Mouse (Mus musculus): ENCODE data around the gene Rspo4. TPM values are rescaled to one million over a fixed set of nuclear protein-coding genes. Genes with fewer than 3 reads are reported as not detected.
A peak's percentile ranks its signal among the peaks of the same experiment; 100 is the strongest.

Rspo4 gene
- total RNA-seq, 1 experiment = 0.18 TPM

DNA sequence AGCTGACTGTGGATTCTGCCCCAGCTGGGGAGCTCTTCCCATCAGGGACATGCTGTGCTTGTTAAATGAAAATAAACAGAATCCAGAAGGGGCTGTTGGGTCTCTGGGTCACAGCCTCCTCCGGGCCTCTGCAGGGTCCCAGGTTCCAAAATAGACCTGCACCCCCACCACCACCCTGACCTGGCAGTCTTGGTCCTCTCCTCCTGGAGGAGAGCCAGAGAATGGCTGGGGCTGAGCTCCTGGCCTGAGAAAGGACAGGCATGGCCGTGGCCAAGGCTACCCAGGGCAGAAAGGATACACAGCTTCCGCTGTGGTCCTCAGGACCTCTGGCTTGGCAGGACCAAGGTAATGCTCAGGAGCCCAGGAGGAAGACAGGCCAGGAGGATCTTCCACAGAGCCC, 61.9 kb downstream of the Rspo4 start:
- no peak overlapping the region for H3K9ac ChIP-seq (ENCODE audit: insufficient read depth, low read depth, low read length, poor library complexity, severe bottlenecking)
- no peak for DNase-seq (ENCODE audit: low read depth, low spot score)
- no peak overlapping the region for H3K4me3 ChIP-seq (ENCODE audit: insufficient read depth in 1 of 2, low read depth in 1 of 2, low read length in 2 of 2, poor library complexity in 1 of 2, severe bottlenecking in 1 of 2)
- no peak overlapping the region for H3K27ac ChIP-seq (ENCODE audit: insufficient read depth, low read depth, low read length, poor library complexity, severe bottlenecking)
- no peaks in the 10 kb centered on the region for H3K9me3 ChIP-seq (ENCODE audit: control insufficient read depth, insufficient read depth, low read depth, low read length)
- no peaks in the 10 kb centered on the region for H3K4me1 ChIP-seq (ENCODE audit: control insufficient read depth in 2 of 2, insufficient read depth in 2 of 2, low read length in 2 of 2, poor library complexity in 1 of 2)
- H3K36me3 ChIP-seq (ENCODE audit: control insufficient read depth, insufficient read depth, low read length, poor library complexity, severe bottlenecking) = no peaks in the 10 kb centered on the region
- TF ChIP-seq ZNF384 (IDR thresholded peaks at IDR 0.05; ENCODE audit: low read depth, low read length) = no peak
- TF ChIP-seq ZC3H11A (IDR thresholded peaks at IDR 0.05; ENCODE audit: borderline replicate concordance, low read depth, low read length) = no peak
- TF ChIP-seq MAFK (IDR thresholded peaks at IDR 0.05; ENCODE audit: insufficient read depth, low read depth, low read length) = no peak
- TF ChIP-seq CHD2 (IDR thresholded peaks at IDR 0.05; ENCODE audit: low read depth, low read length) = no peak
- no peak for TF ChIP-seq HCFC1 (IDR thresholded peaks at IDR 0.05; ENCODE audit: borderline replicate concordance, insufficient read depth, low read length)
- in situ Hi-C loops (cut with MboI; ENCODE audit: low sequenced_read_pairs in 2 of 2, unreplicated experiment in 2 of 2) = no loop called here

DNA sequence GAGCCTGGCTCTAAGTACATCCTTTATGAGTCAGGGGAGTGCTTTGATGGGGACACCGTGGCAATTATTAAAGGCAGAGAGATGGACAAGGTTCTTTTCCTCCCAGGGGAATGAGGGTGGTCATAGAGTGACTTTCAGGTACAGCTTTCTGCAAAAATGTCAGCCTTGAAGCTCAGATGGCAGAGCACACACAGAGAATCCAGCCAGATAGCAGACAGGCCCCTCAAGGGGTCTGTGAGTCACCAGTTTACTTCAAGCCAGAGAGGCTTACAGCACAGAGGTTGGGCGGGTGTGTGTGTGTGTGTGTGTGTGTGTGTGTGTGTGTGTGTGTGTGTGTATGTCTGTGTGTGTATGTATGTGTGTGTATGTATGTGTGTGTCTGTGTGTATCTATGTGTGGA, 64.3 kb downstream of the Rspo4 start:
- TF ChIP-seq HCFC1 (IDR thresholded peaks at IDR 0.05; ENCODE audit: borderline replicate concordance, insufficient read depth, low read length) (no peak), MAFK (IDR thresholded peaks at IDR 0.05; ENCODE audit: insufficient read depth, low read depth, low read length) (no peak), ZC3H11A (IDR thresholded peaks at IDR 0.05; ENCODE audit: borderline replicate concordance, low read depth, low read length) (no peak), ZNF384 (IDR thresholded peaks at IDR 0.05; ENCODE audit: low read depth, low read length) (no peak), CHD2 (IDR thresholded peaks at IDR 0.05; ENCODE audit: low read depth, low read length) (no peak)
- Histone ChIP-seq H3K9ac (ENCODE audit: insufficient read depth, low read depth, low read length, poor library complexity, severe bottlenecking) (no peak overlapping the region), H3K27ac (ENCODE audit: insufficient read depth, low read depth, low read length, poor library complexity, severe bottlenecking) (no peak overlapping the region), H3K4me3 (ENCODE audit: insufficient read depth in 1 of 2, low read depth in 1 of 2, low read length in 2 of 2, poor library complexity in 1 of 2, severe bottlenecking in 1 of 2) (no peak overlapping the region), H3K4me1 (ENCODE audit: control insufficient read depth in 2 of 2, insufficient read depth in 2 of 2, low read length in 2 of 2, poor library complexity in 1 of 2) (peaks cover 0 to 3% of the 10 kb centered on the region in 2 experiments; a peak in 1 of 4 replicates), H3K9me3 (ENCODE audit: control insufficient read depth, insufficient read depth, low read depth, low read length) (no peaks in the 10 kb centered on the region), H3K36me3 (ENCODE audit: control insufficient read depth, insufficient read depth, low read length, poor library complexity, severe bottlenecking) (no peaks in the 10 kb centered on the region)
- in situ Hi-C loops (cut with MboI; ENCODE audit: low sequenced_read_pairs in 2 of 2, unreplicated experiment in 2 of 2) = no loop called here
- DNase-seq (ENCODE audit: low read depth, low spot score) = no peak

DNA sequence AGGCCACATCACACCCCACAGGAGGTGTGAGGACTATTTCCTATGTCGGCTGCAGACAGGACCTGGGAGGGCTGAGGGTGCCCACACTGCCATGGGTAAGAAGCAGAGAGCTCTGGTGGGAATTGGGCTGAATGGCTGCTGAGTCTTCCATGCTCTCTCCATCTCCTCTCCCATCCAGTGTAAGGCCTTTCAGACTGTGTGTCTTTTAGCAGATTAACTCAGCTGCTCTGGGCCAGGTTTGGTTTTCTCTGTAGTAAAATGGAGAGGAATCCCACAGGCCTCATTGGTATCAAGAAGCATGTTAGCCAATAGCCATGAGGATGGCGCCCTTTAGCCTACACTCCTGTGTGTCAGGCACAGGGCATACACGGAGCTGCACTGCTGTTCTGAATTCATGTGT, 66.7 kb downstream of the Rspo4 start:
- no peak for TF ChIP-seq ZNF384 (IDR thresholded peaks at IDR 0.05; ENCODE audit: low read depth, low read length)
- no peak for TF ChIP-seq MAFK (IDR thresholded peaks at IDR 0.05; ENCODE audit: insufficient read depth, low read depth, low read length)
- in situ Hi-C loops (cut with MboI; ENCODE audit: low sequenced_read_pairs in 2 of 2, unreplicated experiment in 2 of 2) = no loop called here
- H3K4me3 ChIP-seq (ENCODE audit: insufficient read depth in 1 of 2, low read depth in 1 of 2, low read length in 2 of 2, poor library complexity in 1 of 2, severe bottlenecking in 1 of 2) = no peak overlapping the region
- H3K9me3 ChIP-seq (ENCODE audit: control insufficient read depth, insufficient read depth, low read depth, low read length) = no peaks in the 10 kb centered on the region
- H3K9ac ChIP-seq (ENCODE audit: insufficient read depth, low read depth, low read length, poor library complexity, severe bottlenecking) = no peak overlapping the region
- peaks cover 0 to 3% of the 10 kb centered on the region in 2 experiments; a peak in 1 of 4 replicates for H3K4me1 ChIP-seq (ENCODE audit: control insufficient read depth in 2 of 2, insufficient read depth in 2 of 2, low read length in 2 of 2, poor library complexity in 1 of 2)
- H3K36me3 ChIP-seq (ENCODE audit: control insufficient read depth, insufficient read depth, low read length, poor library complexity, severe bottlenecking) = no peaks in the 10 kb centered on the region
- DNase-seq (ENCODE audit: low read depth, low spot score) = no peak
- H3K27ac ChIP-seq (ENCODE audit: insufficient read depth, low read depth, low read length, poor library complexity, severe bottlenecking) = no peak overlapping the region

DNA sequence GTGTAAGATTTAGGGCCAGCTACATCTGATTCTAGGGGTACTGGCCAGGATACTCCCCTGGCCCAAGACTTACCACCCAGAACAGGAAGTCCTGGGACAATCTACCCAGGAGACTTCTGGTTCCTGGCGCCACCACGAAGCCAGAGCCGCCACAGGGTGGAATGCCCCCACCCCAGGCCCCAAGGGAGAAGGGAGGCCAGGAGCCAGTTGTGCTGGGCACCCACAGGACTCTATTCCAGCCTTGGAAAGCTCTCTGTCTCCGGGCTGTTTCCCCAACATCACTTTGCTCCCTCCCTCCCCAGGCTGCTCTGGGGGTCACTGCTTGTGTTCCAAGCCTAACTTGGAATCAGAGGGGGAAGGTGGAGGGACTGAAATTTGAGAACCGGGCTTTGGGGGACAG, 67.8 kb downstream of the Rspo4 start:
- Histone ChIP-seq H3K36me3 (ENCODE audit: control insufficient read depth, insufficient read depth, low read length, poor library complexity, severe bottlenecking) (no peaks in the 10 kb centered on the region), H3K9ac (ENCODE audit: insufficient read depth, low read depth, low read length, poor library complexity, severe bottlenecking) (no peak overlapping the region), H3K9me3 (ENCODE audit: control insufficient read depth, insufficient read depth, low read depth, low read length) (no peaks in the 10 kb centered on the region), H3K27ac (ENCODE audit: insufficient read depth, low read depth, low read length, poor library complexity, severe bottlenecking) (no peak overlapping the region), H3K4me1 (ENCODE audit: control insufficient read depth in 2 of 2, insufficient read depth in 2 of 2, low read length in 2 of 2, poor library complexity in 1 of 2) (peaks cover 0 to 3% of the 10 kb centered on the region in 2 experiments; a peak in 1 of 4 replicates), H3K4me3 (ENCODE audit: insufficient read depth in 1 of 2, low read depth in 1 of 2, low read length in 2 of 2, poor library complexity in 1 of 2, severe bottlenecking in 1 of 2) (no peak overlapping the region)
- in situ Hi-C loops (cut with MboI; ENCODE audit: low sequenced_read_pairs in 2 of 2, unreplicated experiment in 2 of 2) = no loop called here
- no peak for DNase-seq (ENCODE audit: low read depth, low spot score)
- TF ChIP-seq CHD2 (IDR thresholded peaks at IDR 0.05; ENCODE audit: low read depth, low read length) (no peak), ZNF384 (IDR thresholded peaks at IDR 0.05; ENCODE audit: low read depth, low read length) (no peak), MAFK (IDR thresholded peaks at IDR 0.05; ENCODE audit: insufficient read depth, low read depth, low read length) (no peak), HCFC1 (IDR thresholded peaks at IDR 0.05; ENCODE audit: borderline replicate concordance, insufficient read depth, low read length) (no peak), ZC3H11A (IDR thresholded peaks at IDR 0.05; ENCODE audit: borderline replicate concordance, low read depth, low read length) (no peak)

DNA sequence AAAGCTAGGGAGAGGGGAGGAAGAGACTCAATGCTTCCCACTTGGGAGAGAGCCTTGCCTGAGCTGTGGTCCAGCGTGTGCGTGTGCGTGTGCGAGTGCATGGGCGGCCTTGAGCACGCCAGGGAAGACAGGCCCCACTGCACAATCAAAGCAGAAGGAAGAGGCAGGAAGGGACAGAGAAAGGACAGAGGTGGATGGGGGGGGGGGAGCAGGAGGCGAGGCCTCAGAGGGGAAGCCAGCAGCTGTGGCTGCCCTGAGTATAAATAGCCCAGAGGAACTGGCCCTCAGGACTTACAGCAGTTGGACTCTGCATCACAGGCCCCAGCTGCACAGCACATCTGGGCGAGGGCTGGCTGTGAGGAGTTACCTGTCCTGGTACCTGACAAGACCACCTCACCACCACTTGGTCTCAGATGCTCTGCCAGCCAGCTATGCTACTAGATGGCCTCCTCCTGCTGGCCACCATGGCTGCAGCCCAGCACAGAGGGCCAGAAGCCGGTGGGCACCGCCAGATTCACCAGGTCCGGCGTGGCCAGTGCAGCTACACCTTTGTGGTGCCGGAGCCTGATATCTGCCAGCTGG, 68.3 kb downstream of the Rspo4 start, which contains the start of gene Angpt4:
TSS of gene Angpt4 (plus strand) at position 292 of the 582 bp plus-strand sequence.
- Histone ChIP-seq H3K27ac (ENCODE audit: insufficient read depth, low read depth, low read length, poor library complexity, severe bottlenecking) (peak within 1 kb of the TSS; percentile 1; the same call in 1 of the 2 replicates), H3K4me3 (ENCODE audit: insufficient read depth in 1 of 2, low read depth in 1 of 2, low read length in 2 of 2, poor library complexity in 1 of 2, severe bottlenecking in 1 of 2) (peak within 1 kb of the TSS in 1 of 2 experiments; percentile 28; a peak in 1 of 4 replicates), H3K36me3 (ENCODE audit: control insufficient read depth, insufficient read depth, low read length, poor library complexity, severe bottlenecking) (no peaks in the 10 kb centered on the region), H3K9ac (ENCODE audit: insufficient read depth, low read depth, low read length, poor library complexity, severe bottlenecking) (no peak within 1 kb of the TSS), H3K9me3 (ENCODE audit: control insufficient read depth, insufficient read depth, low read depth, low read length) (no peaks in the 10 kb centered on the region), H3K4me1 (ENCODE audit: control insufficient read depth in 2 of 2, insufficient read depth in 2 of 2, low read length in 2 of 2, poor library complexity in 1 of 2) (peaks cover 0 to 3% of the 10 kb centered on the region in 2 experiments; a peak in 1 of 4 replicates)
- in situ Hi-C loops (cut with MboI; ENCODE audit: low sequenced_read_pairs in 2 of 2, unreplicated experiment in 2 of 2) = no loop called here
- TF ChIP-seq MAFK (IDR thresholded peaks at IDR 0.05; ENCODE audit: insufficient read depth, low read depth, low read length) (no peak), HCFC1 (IDR thresholded peaks at IDR 0.05; ENCODE audit: borderline replicate concordance, insufficient read depth, low read length) (no peak), CHD2 (IDR thresholded peaks at IDR 0.05; ENCODE audit: low read depth, low read length) (no peak), ZC3H11A (IDR thresholded peaks at IDR 0.05; ENCODE audit: borderline replicate concordance, low read depth, low read length) (no peak), ZNF384 (IDR thresholded peaks at IDR 0.05; ENCODE audit: low read depth, low read length) (no peak)
- no peak for DNase-seq (ENCODE audit: low read depth, low spot score)
